Mouse (Mus musculus) thymus, adult 2 months (tissue): ENCODE results near the gene Thnsl1. TPM values are rescaled to one million over a fixed set of nuclear protein-coding genes. Genes with fewer than 3 reads are reported as not detected.
"Not testable (repeated sequence)": the region's sequence is repeated elsewhere in the genome, so short reads cannot be mapped to it uniquely, and the experiment has no call there.

ENCODE experiments used
- DNase-seq: peaks from one replicate; pipeline ENCODE4 v3.0.0; 2021
- H3K27ac ChIP-seq: fragments of 200-500 bp; 2 replicates; pipeline ENCODE4 v1.5.1; 2012; ENCODE audit warnings: low read length, control low read depth; ENCODE audit not compliant: control insufficient read depth, insufficient read depth
- H3K27me3 ChIP-seq: fragments of 200-500 bp; 2 replicates; pipeline ENCODE4 v1.6.1; 2012; ENCODE audit warnings: mild to moderate bottlenecking, low read length, moderate library complexity, mixed read lengths; ENCODE audit not compliant: control insufficient read depth, insufficient read depth
- H3K36me3 ChIP-seq: fragments of 200-500 bp; 2 replicates; pipeline ENCODE4 v1.6.1; 2012; ENCODE audit warnings: mild to moderate bottlenecking, low read length, moderate library complexity; ENCODE audit not compliant: control insufficient read depth, insufficient read depth
- H3K4me1 ChIP-seq: fragments of 200-500 bp; replicated peaks from 2 replicates; pipeline ENCODE4 v1.6.1; 2012; ENCODE audit warnings: low read length; ENCODE audit not compliant: control insufficient read depth, insufficient read depth
- H3K4me3 ChIP-seq: fragments of 200-500 bp; 2 replicates; pipeline ENCODE4 v1.5.1; 2012; ENCODE audit warnings: mild to moderate bottlenecking, low read length, control low read depth, moderate library complexity; ENCODE audit not compliant: control insufficient read depth, insufficient read depth
- CTCF ChIP-seq: fragments of 200-500 bp; IDR thresholded peaks from 2 replicates; pipeline ENCODE4 v1.5.1; 2012; ENCODE audit warnings: mild to moderate bottlenecking, control low read depth, low read length, moderate library complexity, borderline replicate concordance; ENCODE audit not compliant: control insufficient read depth, poor library complexity, insufficient read depth; ENCODE audit errors: extremely low read depth
- POLR2A ChIP-seq: fragments of 200-500 bp; IDR thresholded peaks from 2 replicates; pipeline ENCODE4 v1.6.1; 2012; ENCODE audit warnings: mild to moderate bottlenecking, low read length, control low read depth, moderate library complexity; ENCODE audit not compliant: control insufficient read depth, poor library complexity, insufficient read depth; ENCODE audit errors: extremely low read depth
- WGBS: fragments of 180-500 bp; shearing (Covaris S2); methylation state at CpG from one replicate; pipeline ENCODE4 v1.1.7; 2018; 5-methylcytosine and 5-hydroxymethylcytosine counted together
- polyA plus RNA-seq: library from polyadenylated mRNA; depleted of rRNA; stranded (reverse); fragments of >200 nt; gene quantifications from 2 replicates; pipeline ENCODE4 v1.2.3, GENCODE M21; 2012

Gene Thnsl1
- polyA plus RNA-seq, 1 experiment = 3.0 TPM

GRCm38 (mm10) chr2:21234871-21235648 lies 29.5 kb downstream of the Thnsl1 start:
- DNase-seq = no peak
- WGBS = 82% methylated on average over 9 of the region's 9 CpGs

GRCm38 (mm10) chr2:21235844-21236386 lies 30.4 kb downstream of the Thnsl1 start:
- no peak for DNase-seq
- no peaks in the 10 kb centered on the region for H3K4me1 ChIP-seq
- no peaks in the 10 kb centered on the region for H3K36me3 ChIP-seq
- H3K27ac ChIP-seq = no peak overlapping the region
- H3K4me3 ChIP-seq = no peak overlapping the region
- no peaks in the 10 kb centered on the region for H3K27me3 ChIP-seq
- TF ChIP-seq CTCF (no peak), POLR2A (no peak)
- 65% methylated on average over 4 of the region's 4 CpGs for WGBS

More at GRCm38 (mm10) chr2:21234871-21235648, 29.5 kb downstream of the Thnsl1 start:
- H3K4me1 ChIP-seq = no peaks in the 10 kb centered on the region
- H3K36me3 ChIP-seq = no peaks in the 10 kb centered on the region
- H3K4me3 ChIP-seq = no peak overlapping the region
- H3K27me3 ChIP-seq = no peaks in the 10 kb centered on the region
- TF ChIP-seq CTCF = no peak
- TF ChIP-seq POLR2A = no peak
- H3K27ac ChIP-seq = no peak overlapping the region

GRCm38 (mm10) chr2:21236846-21237245 lies 31.3 kb downstream of the Thnsl1 start:
- Histone ChIP-seq H3K4me1 (no peaks in the 10 kb centered on the region), H3K27me3 (no peaks in the 10 kb centered on the region), H3K27ac (no peak overlapping the region), H3K36me3 (no peaks in the 10 kb centered on the region), H3K4me3 (no peak overlapping the region)
- no peak for DNase-seq
- TF ChIP-seq CTCF (no peak), POLR2A (no peak)
- WGBS = 70% methylated on average over 5 of the region's 5 CpGs

- DNase-seq, H3K4me3 ChIP-seq, H3K4me1 ChIP-seq, H3K27ac ChIP-seq, H3K27me3 ChIP-seq, H3K36me3 ChIP-seq: not testable (repeated sequence)
- WGBS = 91% methylated on average over 4 of the region's 6 CpGs
Measured at GRCm38 (mm10) chr2:21244104-21244503, 38.6 kb downstream of the Thnsl1 start.

GRCm38 (mm10) chr2:21244986-21245385 lies 39.5 kb downstream of the Thnsl1 start:
- H3K27ac ChIP-seq = no peak overlapping the region
- DNase-seq = no peak
- H3K36me3 ChIP-seq = no peaks in the 10 kb centered on the region
- H3K4me3 ChIP-seq = no peak overlapping the region
- H3K4me1 ChIP-seq = no peaks in the 10 kb centered on the region
- TF ChIP-seq CTCF = no peak
- no peak for TF ChIP-seq POLR2A
- no peaks in the 10 kb centered on the region for H3K27me3 ChIP-seq
- WGBS = 89% methylated on average over 4 of the region's 4 CpGs

- DNase-seq = no peak
- Histone ChIP-seq H3K27ac (no peak overlapping the region), H3K4me1 (no peaks in the 10 kb centered on the region), H3K36me3 (no peaks in the 10 kb centered on the region), H3K27me3 (no peaks in the 10 kb centered on the region), H3K4me3 (no peak overlapping the region)
- no peak for TF ChIP-seq CTCF
- TF ChIP-seq POLR2A = no peak
- WGBS = 96% methylated on average over 2 of the region's 2 CpGs
Measured at GRCm38 (mm10) chr2:21245477-21246102, 40.1 kb downstream of the Thnsl1 start.
